Mouse (Mus musculus): Measurements from ENCODE around the gene Ccdc30.

- TF ChIP-seq SMC3 (IDR thresholded peaks at IDR 0.05; ENCODE audit: low read depth, low read length), result no peak
- TF ChIP-seq E2F4 (IDR thresholded peaks at IDR 0.05; ENCODE audit: borderline replicate concordance, low read depth, low read length), result no peak
- TF ChIP-seq POLR2AphosphoS2 (IDR thresholded peaks at IDR 0.05; ENCODE audit: low read length), result no peak
- TF ChIP-seq MEF2A (IDR thresholded peaks at IDR 0.05; ENCODE audit: extremely low read depth, insufficient replicate concordance, low read depth, low read length, poor library complexity, severe bottlenecking), result no peak
- TF ChIP-seq CTCF (IDR thresholded peaks at IDR 0.05 in 2 of 3, conservative IDR thresholded peaks at IDR 0.05 in 1 of 3; ENCODE audit: control insufficient read depth in 1 of 3, insufficient read depth in 1 of 3, low read depth in 2 of 3, low read length in 3 of 3, poor library complexity in 1 of 3, severe bottlenecking in 1 of 3), result no peak
- TF ChIP-seq USF2 (IDR thresholded peaks at IDR 0.05; ENCODE audit: borderline replicate concordance in 1 of 2, insufficient read depth in 1 of 2, low read depth in 1 of 2, low read length in 2 of 2), result no peak
- no peak for TF ChIP-seq EP300 (IDR thresholded peaks at IDR 0.05; ENCODE audit: low read depth in 1 of 2, low read length in 2 of 2)
- TF ChIP-seq SIN3A (IDR thresholded peaks at IDR 0.05; ENCODE audit: low read length), result no peak
- no peak for TF ChIP-seq USF1 (IDR thresholded peaks at IDR 0.05; ENCODE audit: low read depth, low read length)
These were observed 37.8 kb upstream of the Ccdc30 start for GRCm38 (mm10) chr4:119453128-119453527.
